Mouse (Mus musculus) yolk sac, embryonic 10.5 days (tissue): ENCODE data around the gene Mapk6.
"Not testable (repeated sequence)": the region's sequence is repeated elsewhere in the genome, so short reads cannot be mapped to it uniquely, and the experiment has no call there.

Experiments used
- DNase-seq: peaks from one replicate; pipeline ENCODE4 v3.0.0-alpha.2; 2017; ENCODE audit warnings: low spot score

Mapk6 gene

DNA sequence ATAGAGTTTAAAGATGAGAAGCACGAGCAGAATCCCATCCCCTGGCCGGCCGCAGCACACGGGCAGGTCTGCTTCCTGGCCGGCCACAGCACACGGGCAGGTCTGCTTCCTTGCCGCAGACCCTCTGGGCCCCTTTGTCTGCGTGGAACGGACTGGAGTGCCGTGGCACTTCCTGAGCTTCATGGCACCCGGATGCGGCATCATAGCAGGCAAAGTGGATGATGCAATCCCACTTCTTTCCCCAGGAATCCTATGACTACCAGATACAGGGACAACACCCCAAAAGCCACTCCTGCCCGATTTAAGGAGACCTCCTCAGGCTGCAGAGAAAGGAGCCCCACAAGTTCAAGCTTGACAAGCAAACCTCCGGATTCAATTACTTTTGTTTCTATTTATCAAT lies 27.0 kb downstream of the Mapk6 start:
- DNase-seq, result no peak

DNA sequence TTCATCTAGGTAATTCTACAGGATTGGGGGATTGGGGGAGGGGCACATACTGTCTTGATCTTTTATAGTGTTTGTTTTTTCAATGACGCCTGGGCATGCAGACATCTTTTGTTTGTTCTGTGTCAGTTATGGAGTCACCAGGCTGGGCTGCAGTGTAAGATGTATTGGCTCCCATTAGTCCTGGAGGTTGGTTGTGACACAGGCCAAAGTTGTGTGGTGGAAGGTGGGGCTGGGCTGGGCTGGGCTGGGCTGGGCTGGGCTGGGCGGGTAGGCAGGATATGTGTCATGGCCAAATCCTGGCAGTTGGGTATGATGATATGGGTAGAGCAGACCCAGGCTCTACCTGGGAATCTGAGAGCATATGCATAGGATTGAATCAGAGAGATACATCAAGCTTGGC lies 31.0 kb downstream of the Mapk6 start:
- no peak for DNase-seq

DNA sequence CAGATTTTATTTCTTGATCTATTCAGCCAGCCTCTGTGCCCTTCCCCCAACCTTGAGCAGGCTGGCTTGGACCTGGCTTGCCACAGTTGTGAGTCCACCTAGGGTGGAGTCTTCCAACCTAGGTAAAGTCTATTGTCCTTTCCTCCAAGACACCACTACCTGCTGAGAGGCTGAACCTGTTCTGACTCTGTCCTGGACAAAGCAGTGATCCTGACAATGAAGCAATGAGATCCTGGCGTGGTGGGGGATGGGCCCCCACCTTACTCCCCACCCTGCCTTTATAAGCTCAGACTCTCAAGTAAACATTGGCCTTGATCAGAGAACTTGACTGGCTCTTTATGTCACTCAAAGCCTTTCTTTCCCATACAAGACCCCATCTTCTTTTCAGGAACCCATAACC lies 33.4 kb downstream of the Mapk6 start:
- DNase-seq, result no peak

DNA sequence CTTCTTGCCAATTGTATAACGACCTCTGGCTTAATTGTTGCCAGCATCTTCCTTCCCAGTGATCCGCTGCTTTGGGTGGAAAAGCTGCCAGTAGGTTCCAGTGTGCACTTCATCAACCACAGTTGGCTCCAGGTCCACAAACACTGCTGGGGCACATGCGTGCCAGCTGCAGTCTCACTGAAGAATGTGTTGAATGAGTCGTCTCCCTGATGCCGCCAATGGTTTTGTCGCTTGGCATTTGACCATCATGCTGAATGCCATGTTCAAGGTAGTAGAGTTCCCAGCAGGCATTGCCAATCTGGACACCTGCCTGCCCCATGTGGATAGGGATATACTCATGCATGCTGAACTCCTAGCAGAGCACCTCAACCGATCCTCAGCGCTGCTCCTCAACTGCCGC lies 34.2 kb downstream of the Mapk6 start:
- DNase-seq, result no peak

DNA sequence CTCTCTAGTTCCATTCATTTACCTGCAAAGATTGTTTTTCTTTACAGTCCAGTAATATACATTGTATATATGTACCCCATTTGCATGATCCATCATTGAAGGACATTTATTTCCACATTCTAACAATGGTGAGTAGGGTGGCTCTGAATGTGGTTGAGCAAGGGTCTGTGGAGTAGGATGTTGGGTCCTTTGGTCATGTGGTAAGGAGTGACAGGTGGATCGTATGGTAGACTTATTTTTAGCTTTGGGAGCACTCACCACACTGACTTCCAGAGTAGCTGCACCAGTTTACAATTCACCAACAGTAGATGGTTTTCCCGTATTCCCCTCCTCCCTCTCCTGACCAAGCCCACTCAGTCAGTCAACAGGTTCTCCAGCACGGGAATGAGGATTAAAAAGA lies 41.0 kb downstream of the Mapk6 start:
- DNase-seq, result no peak

DNA sequence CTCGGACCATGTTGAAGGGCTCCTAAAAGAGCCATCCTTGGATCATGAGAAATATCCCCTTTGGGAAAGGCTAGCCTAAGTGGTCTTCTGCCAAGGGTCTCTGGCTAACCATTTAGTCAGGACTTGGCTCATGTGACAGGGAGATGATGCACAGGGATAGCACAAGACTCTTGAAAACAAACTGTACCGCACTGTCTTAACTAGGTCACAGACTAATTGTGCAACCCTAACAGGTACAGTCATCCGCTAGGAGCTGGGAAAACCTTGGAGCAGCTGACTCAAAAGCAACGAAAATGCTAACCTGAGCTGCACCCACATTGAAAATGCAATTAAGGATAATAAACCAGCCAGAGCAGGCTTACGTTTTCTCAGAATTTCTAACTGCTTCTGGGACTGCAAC lies 43.6 kb downstream of the Mapk6 start:
- no peak for DNase-seq

DNA sequence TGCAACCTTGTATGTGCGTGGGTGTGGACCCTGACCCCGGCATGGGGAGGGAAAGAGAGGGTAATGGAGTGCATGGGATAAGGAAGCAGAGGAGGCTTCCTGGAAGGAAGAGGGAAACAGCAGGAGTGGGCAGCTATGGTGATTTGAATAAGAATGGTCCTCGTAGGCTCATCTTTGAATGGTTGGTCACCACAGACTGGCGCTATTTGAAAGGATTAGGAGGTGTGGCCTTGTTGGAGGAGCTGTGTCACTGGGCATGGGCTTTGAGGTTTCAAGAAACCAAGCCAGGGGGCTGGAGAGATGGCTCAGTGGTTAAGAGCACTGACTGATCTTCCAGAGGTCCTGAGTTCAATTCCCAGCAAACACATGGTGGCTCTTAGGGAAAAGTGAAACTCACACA lies 44.6 kb downstream of the Mapk6 start:
- no peak for DNase-seq

DNA sequence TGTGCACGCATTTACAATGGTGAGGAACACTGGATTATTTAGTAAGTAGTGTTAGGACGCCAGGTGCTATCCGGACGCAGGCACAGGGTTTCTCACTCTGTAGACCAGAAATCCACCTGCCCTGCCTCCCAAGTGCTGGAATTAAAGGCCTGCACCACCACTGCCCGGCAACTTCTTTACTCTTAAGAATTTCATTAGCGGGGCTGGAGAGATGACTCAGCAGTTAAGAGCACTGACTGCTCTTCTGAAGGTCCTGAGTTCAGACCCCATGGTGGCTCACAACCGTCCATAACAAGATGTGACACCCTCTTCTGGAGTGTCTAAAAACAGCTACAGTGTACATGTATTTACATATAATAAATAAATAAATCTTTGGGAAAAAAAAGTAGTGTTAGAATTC lies 46.1 kb downstream of the Mapk6 start:
- DNase-seq, result not testable (repeated sequence)

DNA sequence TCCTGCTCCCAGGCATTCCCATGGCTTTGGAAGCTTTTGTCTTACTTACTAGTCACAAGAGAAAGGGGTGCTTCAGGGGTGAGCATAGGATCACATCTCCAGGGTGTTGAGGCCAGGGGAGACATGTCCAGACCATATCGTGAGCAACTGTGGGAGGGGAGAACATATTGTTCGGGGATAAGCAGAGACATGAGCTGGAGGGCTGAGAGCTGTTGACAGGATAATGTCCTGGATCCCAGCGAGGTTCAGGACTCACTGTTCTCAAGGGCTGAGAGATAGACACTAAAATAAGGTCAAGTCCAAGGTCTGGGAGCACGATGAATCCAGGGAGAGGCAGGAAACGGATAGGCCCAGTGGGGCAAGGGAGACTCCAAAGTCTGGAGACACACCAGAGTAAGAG lies 46.8 kb downstream of the Mapk6 start:
- no peak for DNase-seq

DNA sequence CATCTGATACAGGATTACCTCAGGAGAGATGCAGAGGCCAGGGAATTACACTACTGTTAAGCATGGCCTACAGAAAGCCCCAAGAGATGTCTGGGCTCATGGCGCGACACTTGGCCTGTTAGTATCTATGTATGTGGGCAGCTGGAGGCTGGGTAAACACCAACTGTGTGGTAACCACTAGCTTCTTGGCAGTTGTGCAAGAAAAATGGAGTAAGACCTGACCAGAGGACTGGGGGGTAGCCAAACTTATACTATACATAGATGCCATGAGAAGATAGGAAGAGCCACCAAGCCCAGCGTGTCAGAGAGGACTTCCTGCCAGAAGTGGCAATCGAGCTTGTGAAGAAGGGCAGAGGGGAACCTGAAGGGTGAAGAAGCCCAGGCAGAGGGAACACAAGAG lies 47.6 kb downstream of the Mapk6 start:
- DNase-seq, result no peak

DNA sequence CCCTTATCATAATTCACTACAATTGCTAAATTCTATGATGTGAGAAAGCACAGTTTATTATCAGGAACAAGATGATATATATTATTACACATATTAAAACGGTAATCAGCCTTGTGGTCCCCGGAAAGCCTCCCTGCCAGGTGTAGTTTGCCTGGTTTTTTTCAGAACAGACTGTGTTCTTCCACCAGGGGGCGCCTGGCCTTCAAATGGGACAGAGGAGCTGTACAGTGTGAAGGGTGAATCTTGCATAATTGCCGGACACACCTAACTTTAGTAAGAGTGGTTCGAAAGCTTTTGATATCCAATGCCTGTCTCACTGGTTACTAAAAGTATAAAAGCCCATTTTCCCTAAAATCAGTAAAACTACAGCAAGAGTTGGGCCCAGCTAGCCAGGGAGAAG lies 48.1 kb downstream of the Mapk6 start:
- DNase-seq, result peak; percentile 28

DNA sequence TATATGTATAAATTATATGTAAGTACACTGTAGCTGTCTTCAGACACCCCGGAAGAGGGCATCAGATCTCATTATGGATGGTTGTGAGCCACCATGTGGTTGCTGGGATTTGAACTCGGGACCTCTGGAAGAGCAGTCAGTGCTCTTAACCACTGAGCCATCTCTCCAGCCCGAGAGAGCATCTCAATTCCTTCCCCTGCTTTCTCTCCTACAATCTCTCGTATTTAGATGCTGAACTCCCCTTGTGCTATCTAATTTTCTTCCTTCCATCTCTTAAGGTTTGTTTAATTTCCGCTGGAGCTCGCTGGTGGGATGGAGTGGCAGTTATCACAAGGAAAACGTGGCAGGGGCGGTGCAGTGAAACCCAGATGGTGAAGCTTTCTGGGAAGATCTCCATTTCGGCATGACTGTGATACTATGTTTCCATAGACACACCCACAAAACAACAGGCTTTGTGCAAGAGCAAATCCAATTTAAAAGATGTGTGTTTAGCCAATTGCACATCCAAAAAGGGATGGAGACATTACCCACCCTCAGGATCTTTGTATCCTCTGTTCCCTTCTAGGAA lies 52.6 kb downstream of the Mapk6 start:
- DNase-seq, result no peak

DNA sequence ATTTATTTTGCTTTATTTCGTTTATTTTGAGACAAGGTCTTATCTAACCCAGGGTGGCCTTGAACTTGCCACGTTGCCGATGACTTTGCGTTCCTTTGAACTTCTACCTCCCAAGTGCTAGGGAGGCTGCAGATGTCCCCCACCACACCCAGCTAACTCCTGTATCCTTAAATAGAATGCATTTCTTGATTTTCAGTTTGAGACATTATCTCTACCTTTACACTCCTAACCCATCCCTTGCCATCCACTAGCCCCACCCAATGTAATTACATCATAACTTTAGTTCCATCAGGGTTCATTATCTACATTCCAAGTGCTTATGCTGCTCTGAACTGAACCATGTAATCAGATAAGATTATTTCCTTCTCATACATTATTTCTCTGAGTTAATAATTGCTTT lies 54.0 kb downstream of the Mapk6 start:
- DNase-seq, result no peak

DNA sequence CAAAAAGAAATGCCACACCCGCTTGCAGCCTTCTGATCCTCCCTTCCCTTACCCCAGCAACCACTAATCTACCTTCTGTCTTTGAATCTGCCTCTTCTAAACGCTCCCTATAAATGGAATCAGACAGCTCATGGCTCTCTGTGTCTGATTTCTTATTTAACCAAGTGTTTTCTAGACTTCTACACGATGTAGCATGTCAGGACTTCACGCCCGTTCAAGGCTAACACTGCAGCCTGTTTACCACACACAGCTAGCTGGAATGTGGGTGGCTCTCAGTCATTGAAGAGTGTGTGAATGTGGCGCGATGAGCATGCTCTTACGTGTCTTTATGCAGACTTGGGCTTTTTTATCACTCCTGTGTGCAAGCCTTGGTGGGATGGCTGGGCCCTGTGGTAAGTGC lies 56.7 kb downstream of the Mapk6 start:
- DNase-seq, result no peak

DNA sequence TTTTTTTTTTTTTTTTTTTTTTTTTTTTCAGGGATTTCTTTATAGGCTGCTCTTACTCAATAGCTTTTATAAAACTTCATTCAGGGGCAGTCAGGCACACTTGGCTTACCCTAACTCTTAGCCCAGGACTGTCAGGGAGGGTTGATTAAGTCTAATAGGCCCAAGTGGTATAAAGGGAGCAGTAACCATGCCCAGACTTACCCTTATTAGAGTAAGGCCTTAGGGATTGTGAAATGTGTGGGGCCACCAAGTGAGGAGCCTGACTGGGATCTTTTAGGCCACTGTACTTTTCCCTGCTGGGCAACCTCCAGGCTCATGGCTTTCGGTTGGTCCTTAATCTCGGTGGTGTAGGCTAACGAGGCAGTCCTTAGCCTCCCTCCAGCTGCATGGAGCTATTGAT lies 61.2 kb downstream of the Mapk6 start:
- DNase-seq, result no peak

DNA sequence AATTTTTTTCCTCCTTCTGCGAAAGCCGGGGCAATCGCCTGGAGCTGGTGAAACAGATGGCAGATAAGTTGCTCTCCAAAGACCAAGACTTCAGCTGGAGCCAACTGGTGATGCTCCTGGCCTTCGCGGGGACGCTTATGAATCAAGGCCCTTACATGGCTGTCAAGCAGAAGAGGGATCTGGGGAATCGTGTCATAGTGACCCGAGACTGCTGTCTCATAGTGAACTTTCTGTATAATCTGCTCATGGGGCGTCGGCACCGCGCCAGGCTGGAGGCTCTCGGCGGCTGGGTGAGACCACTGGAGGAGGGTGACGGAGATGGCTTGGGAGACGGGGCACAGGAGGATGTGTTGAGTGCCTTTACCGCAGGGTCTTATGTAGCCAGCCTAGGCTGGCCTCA lies 61.7 kb downstream of the Mapk6 start:
- DNase-seq, result no peak

DNA sequence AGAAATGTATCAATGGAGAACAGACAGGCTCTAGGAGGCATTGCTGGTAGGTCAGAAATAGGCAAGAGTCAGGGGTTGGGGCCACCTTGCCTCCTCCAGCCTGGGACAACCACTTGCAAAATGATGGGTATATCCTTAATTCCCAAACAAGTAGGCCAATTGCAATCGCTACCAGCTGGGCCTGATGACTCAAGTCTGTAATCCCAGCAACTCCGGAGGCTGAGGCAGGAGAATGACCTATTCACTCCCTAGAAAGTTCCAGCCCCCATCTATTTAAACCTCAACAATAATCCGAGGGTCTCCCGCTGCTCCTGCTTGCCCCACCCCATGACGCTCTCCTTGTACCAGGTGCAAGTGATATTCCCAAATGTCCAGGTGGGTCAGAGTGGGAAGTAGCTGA lies 62.3 kb downstream of the Mapk6 start, which contains the start of gene Bcl2l10:
Gene Bcl2l10, plus strand, starts transcription at position 301 of the 400 bp plus-strand sequence.
- no peak for DNase-seq

DNA sequence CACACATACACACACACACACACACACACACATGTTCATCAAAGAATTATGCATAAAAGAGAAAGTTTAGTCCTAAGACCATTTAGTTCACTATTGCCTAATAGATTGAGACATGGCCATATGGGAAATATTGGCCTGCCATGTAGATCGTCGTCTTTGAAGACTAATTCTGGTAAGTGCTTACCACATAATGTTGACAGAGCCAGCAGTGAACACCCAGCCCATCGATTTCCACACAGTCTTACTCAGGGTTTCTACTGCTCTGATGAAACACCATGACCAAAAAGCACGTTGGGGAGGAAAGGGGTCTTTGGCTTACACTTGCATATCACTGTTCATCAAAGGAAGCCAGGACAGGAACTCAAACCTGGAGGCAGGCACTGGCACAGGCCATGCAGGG lies 67.4 kb downstream of the Mapk6 start:
- no peak for DNase-seq

DNA sequence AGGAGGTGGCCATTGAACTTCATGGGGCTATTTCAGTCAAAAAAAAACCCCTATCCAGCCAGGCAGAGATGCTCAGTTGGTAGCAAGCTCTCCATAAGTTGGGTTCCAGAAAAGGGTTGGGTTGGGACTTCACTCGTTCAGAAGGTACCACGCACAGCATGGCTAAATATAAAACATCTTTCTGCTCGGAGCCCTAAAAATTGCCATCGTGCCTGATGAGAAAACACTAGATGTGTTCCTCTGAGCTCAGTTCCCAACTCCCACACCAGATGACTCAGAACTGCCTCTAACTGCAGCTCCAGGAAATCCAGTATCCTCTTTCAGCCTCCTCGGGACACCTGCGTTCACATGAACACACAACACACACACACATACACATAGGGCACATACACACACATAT lies 71.8 kb downstream of the Mapk6 start:
- DNase-seq, result no peak

DNA sequence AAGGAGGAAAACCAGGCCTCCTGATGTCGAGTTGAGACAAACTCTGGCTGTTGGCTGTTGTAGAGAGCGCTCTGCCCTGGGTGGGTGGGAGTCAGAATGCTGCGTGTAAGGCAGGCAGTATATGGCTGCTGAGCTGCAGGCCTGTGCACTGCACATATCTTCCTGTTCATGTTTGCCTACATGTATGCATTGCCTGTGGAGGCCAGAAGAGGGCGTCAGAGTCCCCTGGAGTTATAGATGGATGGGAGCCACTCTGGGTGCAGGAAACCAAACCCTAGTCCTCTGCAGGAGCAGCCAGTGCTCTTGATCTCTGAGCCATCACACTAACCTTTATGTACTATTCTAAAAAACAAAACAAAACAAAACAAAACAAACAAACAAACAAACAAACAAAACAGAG lies 75.4 kb downstream of the Mapk6 start:
- no peak for DNase-seq

DNA sequence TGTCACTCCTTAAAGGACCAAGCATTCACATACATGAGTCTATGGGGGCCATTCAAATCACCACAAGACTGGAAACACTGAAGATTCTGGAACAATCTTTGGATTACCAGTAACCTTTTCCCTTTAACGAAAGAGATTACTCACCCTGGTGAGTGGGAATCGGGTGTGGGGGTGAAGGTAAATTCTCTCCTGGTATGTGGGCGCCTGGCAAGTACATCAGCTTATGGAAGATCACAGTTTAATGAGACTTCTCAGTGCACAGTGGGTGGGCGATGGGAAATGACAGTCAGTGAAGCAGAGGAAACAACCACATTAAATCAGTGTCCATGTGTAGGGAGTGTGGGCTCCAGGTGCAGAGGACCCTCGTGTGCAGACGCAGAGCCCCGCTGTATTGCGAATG lies 79.0 kb downstream of the Mapk6 start:
- DNase-seq, result no peak

DNA sequence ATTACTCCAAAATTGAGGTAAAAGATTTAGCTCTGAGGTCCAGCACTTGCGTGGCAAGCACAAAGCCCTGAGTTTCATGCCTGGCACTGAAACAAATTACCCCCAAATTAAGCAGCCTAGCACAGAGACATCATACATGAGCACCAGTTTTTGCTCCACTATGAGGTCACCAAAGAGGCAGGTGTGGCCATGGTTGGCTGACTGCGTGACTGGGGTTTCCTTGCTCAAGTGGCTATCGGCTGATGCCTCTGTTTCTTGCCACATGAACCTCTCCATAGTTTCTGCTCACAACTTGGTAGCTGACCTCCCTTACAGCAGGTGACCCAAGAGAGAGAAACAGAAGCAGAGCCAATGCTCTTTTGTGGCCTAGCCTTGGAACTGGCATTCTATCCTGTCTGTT lies 81.8 kb downstream of the Mapk6 start:
- DNase-seq, result no peak

DNA sequence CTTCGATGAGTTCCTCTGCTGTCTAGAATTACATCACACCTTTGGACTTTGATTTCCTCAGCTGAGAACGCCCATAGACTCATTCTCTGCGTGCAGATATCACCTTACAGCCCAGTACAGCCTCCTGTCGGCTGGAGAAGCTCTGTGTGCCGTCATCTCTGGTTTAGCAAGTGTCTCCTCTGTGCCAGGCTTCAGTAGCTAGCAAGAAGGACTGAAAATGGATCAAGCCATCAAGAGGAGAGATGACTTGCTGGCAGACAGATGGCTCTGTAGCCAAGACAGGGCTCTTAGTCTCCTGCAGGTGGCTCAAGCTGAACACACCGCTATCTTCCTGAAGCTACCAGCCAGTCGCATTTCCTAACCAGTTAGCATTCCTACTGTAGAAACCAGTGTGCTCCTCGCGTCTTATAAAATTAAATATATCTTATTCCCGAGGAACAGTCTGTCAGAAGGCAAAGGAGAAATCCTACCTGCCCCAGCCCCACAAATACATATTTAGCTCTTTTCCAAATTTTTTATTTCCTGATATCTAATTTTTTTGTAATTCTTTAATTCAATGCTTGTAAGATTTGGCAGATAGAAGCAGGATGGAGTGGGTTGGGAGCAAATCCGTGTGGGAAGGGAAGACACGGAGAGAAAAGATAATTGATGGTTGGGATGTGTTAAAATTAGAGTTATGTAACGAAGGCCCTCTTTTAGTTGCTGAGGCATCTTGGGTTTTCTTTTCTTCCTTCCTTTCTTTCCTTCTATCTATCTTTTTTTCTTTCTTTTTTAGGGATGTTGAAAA lies 87.5 kb downstream of the Mapk6 start:
- DNase-seq, result peak; percentile 55

DNA sequence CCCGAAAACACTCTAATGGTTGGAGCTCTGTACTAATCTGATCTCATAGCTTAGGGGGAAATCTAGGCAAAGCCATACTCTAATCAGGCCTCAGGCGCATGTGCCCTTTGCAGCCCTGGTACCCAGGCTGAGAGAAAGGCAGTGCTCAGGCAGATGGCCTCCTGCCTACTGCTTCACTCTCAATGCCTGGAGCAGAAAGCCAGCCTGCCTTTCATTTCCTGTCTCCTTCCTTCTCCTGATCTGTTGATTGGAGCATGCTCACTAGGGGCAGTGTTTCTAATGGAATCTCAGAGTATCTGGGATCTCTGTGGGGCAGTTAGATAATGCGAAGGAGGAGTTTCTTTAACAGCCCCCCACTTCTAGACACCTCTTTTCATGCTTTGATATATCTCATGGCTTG lies 90.4 kb downstream of the Mapk6 start:
- DNase-seq, result no peak
